Mouse (Mus musculus): ENCODE data around the gene Lck.
A peak's percentile ranks its signal among the peaks of the same experiment; 100 is the strongest.

Lck gene

DNA sequence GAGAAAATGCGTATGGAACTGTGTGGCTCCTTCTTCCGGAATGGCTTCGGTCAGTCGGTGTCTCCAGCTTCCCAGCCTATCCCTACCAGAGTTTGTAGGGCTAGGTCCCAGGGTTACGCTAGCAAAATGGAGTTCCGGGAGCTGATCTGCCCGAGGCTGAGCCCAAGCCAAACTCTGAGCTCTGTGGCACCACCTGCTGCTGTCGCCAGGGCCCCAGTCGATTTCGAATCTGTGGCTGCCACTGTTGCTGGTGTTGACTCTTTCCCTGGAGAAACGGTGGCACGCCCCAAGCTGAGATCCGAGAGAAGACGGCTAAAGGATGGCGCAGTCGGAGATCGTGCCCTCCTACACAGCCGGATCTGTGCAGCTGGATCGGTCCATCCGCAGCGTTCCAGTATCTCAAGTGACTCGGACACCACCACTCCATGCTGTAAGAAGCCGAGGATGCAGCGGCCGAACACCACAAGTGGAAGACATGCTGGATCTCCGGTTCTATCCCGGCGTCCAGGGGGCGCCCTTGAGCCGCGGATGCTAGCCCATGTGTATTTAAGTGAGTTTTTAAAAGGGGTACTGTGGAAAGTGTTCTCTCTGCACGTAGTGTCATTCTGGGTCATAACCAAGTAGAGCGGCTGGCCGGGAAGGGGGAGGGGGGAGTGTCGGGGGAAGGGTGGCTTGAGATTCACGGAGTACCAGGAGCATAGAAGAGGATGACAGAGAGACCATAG lies 11.6 kb upstream of the Lck start:
- peak; percentile 85 to 92 for DNase-seq (ENCODE audit: low spot score in 2 of 2)

DNA sequence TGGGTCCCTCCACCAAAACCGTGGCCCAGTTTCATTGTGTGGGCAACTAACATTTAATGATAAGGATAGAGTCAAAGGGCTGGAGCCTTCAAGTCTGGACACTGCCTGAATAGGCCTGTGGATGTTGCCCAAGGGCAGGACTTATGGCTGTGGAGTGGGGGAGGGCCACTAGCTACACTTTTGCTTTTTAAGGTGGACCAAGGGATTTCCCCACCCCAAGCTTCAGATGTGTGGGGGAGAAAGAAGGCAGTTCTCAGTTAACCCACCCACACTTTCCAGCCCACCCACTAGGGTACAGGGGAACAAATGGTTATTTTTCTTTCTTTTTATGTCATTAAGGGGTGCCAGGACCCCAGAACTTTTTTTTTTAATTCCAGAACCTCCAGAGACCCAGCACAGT lies 10.9 kb upstream of the Lck start:
- DNase-seq (ENCODE audit: low spot score in 2 of 2): no peak

DNA sequence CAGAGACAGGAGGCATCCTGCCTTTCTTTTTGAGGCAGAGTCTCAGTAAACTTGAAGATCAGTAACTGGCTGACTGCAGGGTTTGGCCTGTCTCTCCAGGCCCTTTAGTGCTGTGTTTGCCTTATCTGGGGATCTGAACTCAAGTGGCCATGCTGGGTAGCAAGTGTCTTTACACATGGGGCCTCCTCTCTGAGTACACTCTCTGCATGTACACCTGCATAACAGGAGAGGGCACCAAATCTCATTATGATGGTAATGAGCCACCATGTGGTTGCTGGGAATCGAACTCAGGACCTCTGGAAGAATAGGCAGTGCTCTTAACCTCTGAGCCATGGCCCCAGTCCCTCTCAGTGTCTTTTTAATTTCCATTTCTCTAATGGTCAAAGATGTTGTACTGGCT lies 8.8 kb upstream of the Lck start:
- DNase-seq (ENCODE audit: low spot score in 2 of 2): no peak

DNA sequence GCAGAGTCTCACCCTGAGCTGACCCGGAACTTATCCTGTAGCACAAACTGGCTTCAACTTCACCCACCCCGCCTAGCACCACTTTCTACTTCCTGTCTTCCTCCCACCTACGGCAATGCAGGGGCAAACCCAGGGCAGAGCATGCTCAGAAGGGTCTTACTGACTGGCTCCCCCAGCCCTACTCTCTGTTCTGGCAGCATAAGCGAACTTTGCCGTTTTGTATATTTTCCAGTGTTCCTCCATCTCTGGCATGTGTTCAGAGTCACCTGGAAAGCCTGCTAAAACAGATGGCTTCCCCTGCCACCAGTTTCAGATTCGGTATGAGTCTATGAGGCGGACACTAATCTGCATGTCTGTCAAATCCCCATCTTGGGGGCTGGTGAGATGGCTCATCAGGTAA lies 6.9 kb upstream of the Lck start:
- DNase-seq (ENCODE audit: low spot score in 2 of 2): peak; percentile 66 to 70

DNA sequence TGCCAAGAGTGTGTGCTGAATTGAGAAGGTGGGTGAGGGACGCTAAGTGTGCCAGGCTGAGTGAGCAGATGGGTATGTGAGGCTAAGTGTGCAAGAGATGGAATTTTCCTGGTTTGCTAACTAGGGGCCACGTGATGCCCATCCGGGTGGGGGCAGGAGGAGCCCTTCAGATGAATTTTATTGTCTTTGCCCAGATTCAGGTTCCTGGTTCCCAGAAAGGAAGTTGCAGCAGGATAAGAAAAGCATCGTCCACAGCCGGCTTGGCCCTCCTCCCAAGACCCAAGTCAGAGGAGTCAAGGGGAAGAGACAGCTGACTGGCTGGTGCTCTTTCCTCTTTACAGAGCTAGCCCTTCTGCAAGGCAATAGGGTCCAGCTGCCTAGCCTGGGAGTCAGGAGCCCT lies 5.0 kb upstream of the Lck start, which contains the start of gene Fam167b:
Fam167b (minus strand) TSS at position 84 of the 400 bp plus-strand sequence.
- DNase-seq (ENCODE audit: low spot score in 2 of 2): no peak

DNA sequence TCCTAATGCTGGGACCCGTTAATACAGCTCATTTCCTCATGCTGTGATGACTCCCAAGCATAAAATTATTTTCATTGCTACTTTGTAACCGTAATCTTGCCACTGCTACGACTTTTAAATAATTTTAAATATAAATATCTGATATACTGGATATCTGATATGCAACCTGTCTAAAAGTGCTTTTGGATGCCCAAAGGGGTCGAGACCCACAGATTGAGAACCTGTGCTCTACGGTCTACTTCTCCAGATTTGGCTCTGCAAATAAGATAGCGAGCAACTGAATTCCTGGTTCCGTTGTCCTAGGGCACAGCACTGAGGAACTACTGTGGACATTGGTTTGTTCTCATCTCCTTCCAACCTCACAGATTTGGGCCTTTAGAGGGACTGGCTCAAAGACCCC lies 4.2 kb upstream of the Lck start:
- no peak for DNase-seq (ENCODE audit: low spot score in 2 of 2)

DNA sequence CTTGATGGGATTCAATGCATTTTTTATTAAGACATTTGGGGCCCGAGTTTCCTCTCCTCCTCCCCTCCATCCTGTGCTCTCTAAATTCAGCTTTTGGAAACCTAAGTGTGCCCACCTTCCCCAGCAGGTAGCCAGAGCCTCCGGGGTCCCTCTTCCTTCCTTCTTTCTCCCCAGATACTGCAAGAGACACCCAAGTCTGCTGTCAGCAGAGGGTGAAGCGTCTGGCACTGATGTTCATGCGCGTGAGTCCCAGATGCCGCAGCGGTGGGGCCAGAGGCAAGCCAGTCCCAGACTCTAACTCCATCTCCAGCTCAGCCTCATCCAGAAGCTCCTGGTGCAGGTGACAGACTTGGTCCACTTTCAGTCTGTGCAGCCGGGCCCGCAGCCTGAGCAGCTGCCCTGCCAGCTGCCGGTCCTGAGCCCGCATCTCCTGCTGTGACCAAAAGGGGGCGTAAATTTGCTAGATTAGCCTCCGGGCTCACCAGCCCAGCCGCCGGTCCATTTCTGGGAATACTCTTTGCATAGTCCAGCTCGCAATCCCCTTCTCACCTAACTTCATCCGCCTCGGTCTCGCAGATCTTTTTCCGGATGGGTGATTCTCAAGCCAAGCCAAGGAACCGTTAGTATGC lies 3.5 kb upstream of the Lck start:
- DNase-seq (ENCODE audit: low spot score in 2 of 2): peak; percentile 76 to 82

DNA sequence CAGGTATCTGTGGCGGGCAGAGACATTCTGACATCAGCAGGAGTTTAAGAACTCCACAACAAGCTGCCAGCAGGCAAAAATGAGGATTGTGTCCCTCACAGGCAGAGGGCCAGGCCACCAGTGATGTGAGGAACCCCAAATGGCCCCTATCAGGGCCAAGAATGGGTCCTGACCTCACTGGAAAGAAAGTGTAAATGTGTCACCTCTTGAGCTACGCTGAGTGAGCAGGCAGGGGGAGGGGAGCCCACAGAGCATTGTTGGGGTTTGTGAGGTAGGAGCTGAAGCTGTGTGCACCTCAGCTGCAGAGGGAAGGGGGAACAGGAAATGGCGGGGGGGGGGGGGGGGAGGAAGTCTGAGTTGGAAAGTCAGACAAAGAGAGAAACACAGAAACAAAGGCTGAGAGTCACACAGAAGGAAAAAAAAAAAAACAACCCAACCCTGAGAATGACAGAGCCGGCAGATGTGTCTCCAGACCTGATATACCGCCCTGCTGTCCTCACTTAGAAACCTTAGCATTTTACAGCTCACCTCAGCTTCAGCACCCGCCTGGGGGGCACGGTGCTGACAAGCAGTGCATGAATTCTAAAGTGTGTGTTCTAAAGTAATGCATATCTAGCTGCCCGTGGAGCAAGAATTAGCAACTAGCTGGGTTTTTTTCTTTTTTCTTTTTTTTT lies 1.9 kb upstream of the Lck start:
- DNase-seq (ENCODE audit: low spot score in 2 of 2): peak; percentile 89 to 93

DNA sequence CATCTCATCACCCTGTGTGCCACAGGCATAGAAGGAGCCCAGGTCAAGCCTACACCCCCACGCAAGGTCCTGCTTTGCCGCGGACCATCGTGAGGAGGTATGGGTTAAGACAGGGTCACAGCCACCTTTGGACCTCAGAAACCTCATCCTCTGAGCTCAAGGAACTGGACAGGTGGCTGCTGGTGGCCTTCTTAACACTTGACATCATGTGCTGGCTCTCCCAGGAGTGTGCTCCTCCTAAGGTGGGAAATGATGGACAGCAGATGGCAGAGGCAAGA lies 409 bp downstream of the Lck start:
- DNase-seq (ENCODE audit: low spot score in 2 of 2): no peak

DNA sequence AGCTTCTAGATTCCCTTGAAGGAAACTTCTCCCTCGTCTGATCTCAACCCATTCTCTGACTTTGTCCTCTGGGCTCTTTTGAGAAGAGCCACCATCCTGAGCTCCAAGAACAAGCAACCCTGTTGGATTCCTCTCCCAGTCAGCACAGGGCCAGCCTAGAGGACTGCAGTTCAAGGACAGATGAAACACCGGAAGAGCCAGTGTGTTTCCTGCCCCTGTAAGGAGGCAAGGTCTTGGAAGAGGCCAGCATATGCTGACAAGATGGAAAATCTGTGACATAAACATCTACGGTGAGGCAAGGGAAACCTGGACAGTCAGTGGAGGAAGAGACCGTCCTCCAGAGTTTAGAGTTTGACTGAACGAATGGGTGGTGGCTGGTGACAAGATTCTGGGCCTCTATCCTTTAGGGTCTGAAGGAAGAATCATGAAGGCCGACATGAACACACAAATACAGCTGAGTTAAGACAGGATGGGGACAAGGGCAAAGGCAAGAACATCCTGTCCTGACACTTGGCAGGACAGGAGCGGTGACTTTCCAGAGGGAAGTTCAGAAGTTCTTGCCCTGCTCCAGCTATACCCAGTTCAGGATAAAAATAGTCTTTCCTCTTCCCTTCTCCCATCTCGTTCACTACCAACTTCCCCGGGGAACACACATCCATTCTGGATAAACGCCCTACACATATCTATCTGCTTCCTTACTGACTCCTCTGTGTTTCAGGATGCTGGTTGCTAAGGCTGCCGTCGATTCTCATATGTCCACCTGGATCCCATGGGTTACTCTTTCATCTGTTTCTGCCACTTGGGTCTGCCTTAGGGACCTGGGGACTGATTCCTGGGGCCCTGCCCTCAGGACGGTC lies 977 bp downstream of the Lck start:
- DNase-seq (ENCODE audit: low spot score in 2 of 2): no peak

DNA sequence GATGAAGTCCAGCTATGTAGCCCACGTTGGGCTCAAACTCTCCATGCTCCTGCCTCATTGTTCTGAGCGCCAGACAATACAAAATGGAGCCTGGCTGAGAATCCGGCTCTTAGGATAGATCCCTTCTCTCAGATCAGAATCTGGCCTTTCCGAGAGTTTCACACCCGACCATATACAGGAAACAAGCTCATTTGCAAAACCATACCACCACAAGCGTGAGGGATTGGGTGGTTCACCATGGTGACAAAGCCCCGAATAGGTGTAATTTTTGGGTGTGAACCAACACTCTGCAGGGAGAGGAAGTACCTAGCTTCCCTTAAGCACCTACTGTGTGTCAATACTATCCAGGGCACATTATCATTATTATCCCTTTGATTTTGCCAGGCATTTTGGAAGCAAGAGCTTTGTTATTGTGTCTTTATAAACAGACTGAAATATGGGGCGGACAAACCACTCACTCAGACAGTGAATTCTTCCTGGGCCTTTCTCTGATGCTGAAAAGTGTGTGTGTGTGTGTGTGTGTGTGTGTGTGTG lies 1.8 kb downstream of the Lck start:
- DNase-seq (ENCODE audit: low spot score in 2 of 2): no peak

DNA sequence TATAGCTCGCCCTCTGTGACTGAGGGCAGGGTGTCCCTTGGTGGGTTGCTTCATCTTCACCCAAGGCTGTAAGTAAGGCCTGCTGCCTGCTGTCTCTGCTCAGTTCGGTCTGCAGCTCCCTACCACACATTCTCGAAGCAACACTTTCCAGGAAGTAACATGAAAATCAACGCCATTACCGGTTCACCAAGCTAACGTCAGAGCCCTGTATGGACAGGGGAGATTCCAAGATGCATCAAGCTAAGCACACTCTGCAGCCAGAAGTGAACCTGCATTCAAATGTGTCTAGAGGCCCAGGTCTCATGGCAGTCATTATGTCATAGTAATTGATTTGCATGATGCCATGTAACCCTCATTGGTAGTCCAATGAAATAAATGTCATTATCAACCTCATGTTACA lies 3.4 kb downstream of the Lck start:
- DNase-seq (ENCODE audit: low spot score in 2 of 2): no peak

DNA sequence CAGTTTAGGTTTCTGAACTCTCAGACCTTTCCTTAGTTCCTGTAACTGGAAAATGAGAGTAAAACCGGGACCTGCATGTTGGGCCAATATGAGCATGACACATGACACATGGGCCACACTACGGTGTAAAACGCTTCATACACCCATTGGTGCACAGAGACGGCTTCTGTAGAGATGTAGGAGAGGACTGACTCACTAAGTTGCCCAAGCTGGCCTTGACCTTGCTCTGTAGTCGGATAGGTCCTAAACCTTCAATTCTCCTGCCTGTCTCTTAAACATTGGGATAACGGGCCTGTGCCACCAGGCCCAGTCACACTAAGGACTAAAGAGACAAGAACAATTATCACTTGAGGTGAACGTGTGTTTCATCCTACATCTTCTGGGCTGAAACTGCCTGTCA lies 5.1 kb downstream of the Lck start:
- DNase-seq (ENCODE audit: low spot score in 2 of 2): no peak

DNA sequence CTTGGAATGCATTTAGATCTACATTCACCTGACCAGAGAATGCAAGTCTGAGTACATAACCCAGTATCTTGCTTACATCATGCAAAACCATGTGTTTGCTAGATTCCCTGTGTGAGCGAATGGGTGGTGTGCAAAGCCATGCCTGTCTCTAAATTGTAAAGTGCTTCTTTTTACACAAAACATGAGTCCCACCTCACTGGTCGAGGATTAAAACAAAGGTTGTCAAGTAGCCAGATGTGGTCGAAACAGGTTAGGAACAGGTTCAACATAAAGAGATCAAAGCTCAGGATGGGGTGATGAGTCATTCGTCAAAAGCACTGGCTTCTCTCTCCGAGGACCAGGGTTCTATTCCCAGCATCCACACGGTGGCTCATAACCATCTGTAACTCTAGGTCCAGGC lies 8.3 kb downstream of the Lck start:
- DNase-seq (ENCODE audit: low spot score in 2 of 2): no peak

DNA sequence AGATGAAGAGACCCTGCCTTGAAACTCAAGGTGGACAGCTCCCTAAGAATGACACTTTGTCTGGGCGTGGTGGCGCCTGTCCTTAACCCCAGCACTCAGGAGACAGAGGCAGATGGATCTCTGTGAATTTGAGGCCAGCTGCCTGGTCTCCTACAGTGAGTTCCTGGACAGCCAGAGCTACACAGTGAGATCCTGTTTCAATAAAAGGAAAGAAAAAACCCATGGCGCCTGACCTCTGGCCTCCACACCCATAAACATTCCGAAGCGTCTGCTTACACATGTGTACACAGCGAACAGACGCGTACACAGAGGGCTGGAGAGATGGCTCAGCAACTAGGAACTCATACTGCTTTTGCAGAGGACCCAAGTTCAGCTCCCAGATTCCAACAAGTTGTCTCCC lies 9.7 kb downstream of the Lck start:
- no peak for DNase-seq (ENCODE audit: low spot score in 2 of 2)

DNA sequence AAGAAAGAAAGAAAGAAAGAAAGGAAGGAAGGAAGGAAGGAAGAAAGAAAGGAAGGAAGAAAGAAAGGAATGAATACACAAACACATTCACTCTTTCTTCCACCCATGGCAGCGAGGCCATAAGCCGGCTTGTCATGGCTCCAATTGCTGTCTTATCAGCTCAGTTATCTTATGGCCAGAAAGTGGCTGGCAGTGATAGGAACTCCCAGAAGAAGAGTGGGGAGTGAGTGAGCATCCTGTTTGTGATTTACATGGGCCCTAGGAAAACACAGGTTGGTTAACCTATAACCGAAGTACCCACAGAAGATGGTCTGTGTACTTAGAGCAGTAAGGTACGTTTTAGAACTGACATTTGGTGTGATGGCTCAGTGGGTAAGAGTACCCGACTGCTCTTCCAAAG lies 12.3 kb downstream of the Lck start:
- no peak for DNase-seq (ENCODE audit: low spot score in 2 of 2)

DNA sequence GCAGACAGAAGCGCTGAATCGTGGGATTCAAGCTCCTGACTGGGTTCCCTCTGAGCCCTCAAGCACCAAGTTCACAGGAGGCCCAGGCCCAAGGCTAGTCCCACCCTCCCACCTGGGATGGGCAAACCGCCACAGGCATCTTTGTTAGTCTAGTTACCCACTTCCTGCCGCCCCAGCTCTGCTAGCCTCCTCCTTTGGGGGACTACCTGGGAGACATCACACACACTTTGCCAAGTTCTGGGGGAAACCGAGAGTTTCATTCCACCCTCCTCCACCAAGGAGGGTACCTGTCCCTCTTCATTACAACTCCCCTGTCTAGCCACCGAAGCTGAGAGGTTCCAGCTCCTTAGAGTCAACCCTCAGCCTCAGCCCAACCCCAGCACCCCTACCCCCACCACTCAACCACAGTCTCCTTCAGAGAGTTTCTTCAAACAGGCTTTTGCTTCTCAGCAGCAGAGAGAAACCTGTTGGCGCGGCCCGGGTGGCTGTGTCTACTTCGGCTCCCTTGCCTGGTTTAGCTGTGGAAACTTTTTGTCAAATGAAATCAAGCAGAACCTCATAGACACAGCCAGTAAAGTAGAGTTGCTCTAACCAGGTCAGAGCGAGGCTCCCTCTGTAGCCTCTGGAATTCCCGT lies 15.0 kb downstream of the Lck start:
- peak; percentile 90 to 94 for DNase-seq (ENCODE audit: low spot score in 2 of 2)

DNA sequence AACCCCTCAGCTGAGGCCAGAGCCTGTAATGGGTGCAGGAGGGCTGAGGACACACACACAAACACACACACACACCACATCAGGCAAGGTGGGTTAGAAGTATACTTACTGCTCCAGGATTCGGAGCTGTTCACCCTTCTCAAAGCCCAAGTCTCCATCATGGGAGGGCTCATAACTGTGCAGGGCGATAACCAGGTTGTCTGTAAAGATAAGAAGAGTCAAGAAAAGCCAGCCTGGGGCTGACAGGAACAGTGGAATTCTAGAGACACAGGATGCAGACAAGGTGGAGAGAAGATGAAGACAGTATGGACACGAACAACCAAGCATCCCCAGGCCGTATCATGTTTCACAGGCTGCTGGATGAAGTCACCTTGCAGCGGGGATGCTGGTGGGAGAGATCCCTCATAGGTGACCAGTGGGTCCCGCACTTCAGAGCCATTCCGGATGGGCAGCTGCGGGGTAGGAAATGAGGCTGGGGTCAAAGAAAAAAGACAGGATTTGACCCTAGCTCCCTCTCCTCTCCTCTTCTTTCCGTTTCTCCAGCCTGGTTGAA lies 16.1 kb downstream of the Lck start:
- no peak for DNase-seq (ENCODE audit: low spot score in 2 of 2)

DNA sequence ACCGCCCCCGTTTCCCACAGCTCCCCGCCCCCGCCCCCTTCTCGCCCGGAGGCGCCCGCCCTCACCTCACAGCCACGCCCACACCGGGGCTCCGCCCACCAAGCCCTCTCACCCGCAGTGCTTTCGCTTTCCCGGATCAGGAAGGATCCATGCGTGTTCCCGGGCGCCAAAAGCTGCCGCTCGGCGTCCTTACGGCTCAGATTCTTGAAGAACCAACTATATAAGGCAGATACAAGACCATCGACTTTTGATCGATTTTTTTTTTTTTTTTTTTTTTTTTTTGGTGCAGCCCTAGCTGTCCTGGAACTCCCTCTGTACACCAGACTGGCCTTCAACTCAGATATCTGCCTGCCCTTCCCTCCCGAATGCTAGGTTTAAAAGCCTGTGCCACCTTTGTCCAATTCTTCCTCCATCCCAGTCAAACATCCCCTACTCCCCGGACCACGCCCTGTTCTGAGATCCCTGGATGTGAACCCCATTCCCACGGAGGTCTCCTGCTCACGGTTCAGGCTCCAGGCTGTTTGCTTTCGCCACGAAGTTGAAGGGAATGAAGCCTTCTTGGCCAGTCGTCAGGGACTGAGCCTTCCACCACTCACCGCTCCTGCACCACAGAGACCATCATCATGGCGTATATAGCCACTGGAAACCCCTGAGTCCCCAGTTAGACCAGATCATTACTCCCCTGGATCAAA lies 16.8 kb downstream of the Lck start:
- DNase-seq (ENCODE audit: low spot score in 2 of 2): peak; percentile 87 to 93

DNA sequence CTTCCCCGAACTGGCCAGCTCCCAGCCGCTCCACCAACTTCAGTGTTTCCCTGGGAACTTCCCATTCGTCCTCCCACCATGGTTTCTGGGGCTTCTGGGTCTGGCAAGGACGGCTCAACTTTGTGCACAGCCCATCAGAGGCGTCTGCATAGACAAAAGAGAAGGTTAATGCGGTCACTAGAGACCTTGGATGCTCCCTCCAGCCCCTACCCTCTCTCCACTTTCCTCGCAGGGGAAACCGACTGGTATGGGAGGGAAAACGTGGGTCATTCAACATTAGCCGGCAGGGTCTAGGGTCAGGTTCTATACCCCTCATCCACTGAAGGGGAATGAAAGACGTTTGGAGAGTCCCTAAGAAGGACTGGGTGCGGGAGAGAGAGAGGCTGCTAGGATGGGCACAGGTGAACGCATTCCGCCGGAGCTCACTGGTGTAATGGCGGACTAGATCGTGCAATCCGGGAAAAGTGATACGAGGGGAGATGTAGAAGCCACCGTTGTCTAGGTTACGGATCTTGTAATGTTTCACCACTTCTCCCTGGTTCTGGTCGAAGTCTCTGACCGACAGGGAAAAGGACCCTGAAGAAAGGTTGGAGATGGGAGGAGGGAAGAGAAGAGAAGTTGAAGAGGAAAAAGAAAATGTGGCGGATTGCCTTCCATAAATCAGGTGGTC lies 17.4 kb downstream of the Lck start:
- DNase-seq (ENCODE audit: low spot score in 2 of 2): peak in 1 of 2 experiments; percentile 16
